Mouse (Mus musculus) neural tube, embryonic 11.5 days (tissue): ENCODE measurements at regions not wholly inside any gene's neighbourhood (a gene's known extent, or its start where the extent isn't known, plus 50 kb on each side); places are given as distances from the start of the nearest gene placed in this dataset.

ENCODE experiments used
- ATAC-seq: fragments of 200-750 bp; cut with Nextera tagmentation; 2 replicates; pipeline ENCODE4 v1.8.0; 2017; ENCODE audit warnings: moderate number of reproducible peaks, mild to moderate bottlenecking, moderate TSS enrichment, moderate library complexity; ENCODE audit not compliant: insufficient read depth, low FRiP score, low TSS enrichment
- DNase-seq: peaks from one replicate; pipeline ENCODE4 v3.0.0-alpha.2; 2015; ENCODE audit warnings: low spot score
- H3K27ac ChIP-seq: fragments of 300-500 bp; sonication (generic); 2 replicates; pipeline ENCODE4 v1.5.1; 2014; ENCODE audit warnings: low read depth, mild to moderate bottlenecking, low read length
- H3K27me3 ChIP-seq: fragments of 300-500 bp; sonication (generic); 2 replicates; pipeline ENCODE4 v1.6.1; 2014; ENCODE audit warnings: mild to moderate bottlenecking, low read length, mixed read lengths; ENCODE audit not compliant: control insufficient read depth, insufficient read depth
- H3K36me3 ChIP-seq: fragments of 300-500 bp; sonication (generic); 2 replicates; pipeline ENCODE4 v1.6.1; 2014; ENCODE audit warnings: mild to moderate bottlenecking, low read length, moderate library complexity, mixed read lengths; ENCODE audit not compliant: control insufficient read depth, insufficient read depth
- H3K4me1 ChIP-seq: fragments of 300-500 bp; sonication (generic); 2 replicates; pipeline ENCODE4 v1.6.1; 2014; ENCODE audit warnings: low read length, mixed read lengths; ENCODE audit not compliant: control insufficient read depth, insufficient read depth
- H3K4me2 ChIP-seq: fragments of 300-500 bp; sonication (generic); 2 replicates; pipeline ENCODE4 v1.6.1; 2014; ENCODE audit warnings: low read depth, mild to moderate bottlenecking, moderate library complexity
- H3K4me3 ChIP-seq: fragments of 300-500 bp; sonication (generic); 2 replicates; pipeline ENCODE4 v1.5.1; 2014; ENCODE audit warnings: low read depth, low read length
- H3K9ac ChIP-seq: fragments of 300-500 bp; sonication (generic); 2 replicates; pipeline ENCODE4 v1.6.1; 2014; ENCODE audit warnings: mild to moderate bottlenecking, low read length
- H3K9me3 ChIP-seq: fragments of 300-500 bp; sonication (generic); 2 replicates; pipeline ENCODE4 v1.6.1; 2016; ENCODE audit warnings: low read length; ENCODE audit not compliant: control insufficient read depth
- WGBS: fragments of 180-500 bp; shearing (Covaris S2); extraction: QIAGEN DNeasy Blood & Tissue Kit; methylation state at CpG from one replicate; pipeline ENCODE4 v1.1.7; 2014; 5-methylcytosine and 5-hydroxymethylcytosine counted together

DNA sequence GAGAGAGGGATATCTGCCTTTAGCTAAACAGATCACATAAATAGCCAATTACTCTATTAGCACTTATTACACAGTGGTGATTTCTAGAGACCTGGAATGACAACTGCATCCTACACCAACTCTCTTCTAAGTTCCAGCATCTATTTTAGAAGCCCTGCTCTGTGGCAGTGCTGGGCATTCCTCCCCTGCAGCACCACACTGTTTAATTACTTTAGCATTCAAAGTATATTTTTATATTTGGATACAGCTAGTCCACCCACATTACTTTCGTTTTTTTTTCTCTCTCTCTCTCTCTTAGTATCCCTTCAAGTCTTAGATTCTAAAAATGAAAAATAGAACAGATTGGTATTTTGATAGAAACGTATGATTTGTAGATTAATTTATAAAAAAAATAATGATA lies 250.1 kb downstream of the Nova1 start:
- H3K4me1 ChIP-seq = no peaks in the 10 kb centered on the region
- no peaks in the 10 kb centered on the region for H3K27me3 ChIP-seq
- H3K9ac ChIP-seq = no peak overlapping the region
- H3K9me3 ChIP-seq = no peaks in the 10 kb centered on the region
- DNase-seq (no peak), ATAC-seq (no peak)
- no peaks in the 10 kb centered on the region for H3K36me3 ChIP-seq
- H3K4me2 ChIP-seq = no peak overlapping the region
- no peak overlapping the region for H3K4me3 ChIP-seq
- whole genome bisulfite sequencing = 81% methylated on average over 2 of the region's 2 CpGs
- H3K27ac ChIP-seq = no peak overlapping the region

DNA sequence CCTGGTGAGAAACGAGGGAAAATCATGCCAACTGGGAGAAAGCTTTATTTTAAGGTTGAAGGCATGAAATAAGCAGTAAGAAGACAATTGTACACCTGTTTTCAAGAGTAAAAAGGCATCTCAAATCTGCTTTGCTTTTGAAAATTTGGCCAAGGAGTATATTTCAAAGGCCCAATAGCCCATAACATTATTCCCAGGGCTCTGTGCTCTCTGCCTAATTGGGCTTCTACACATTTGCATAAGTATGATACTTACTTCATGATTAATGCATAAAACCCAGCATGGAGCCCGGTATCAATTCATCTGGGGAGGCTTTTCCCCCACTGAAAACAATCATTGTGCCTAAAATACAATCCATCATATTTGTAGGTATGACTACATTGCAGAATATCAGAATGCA lies 252.4 kb downstream of the Nova1 start:
- ATAC-seq (no peak), DNase-seq (no peak)
- Histone ChIP-seq H3K9ac (no peak overlapping the region), H3K27me3 (no peaks in the 10 kb centered on the region), H3K36me3 (no peaks in the 10 kb centered on the region), H3K4me3 (no peak overlapping the region), H3K4me2 (no peak overlapping the region), H3K27ac (no peak overlapping the region), H3K9me3 (no peaks in the 10 kb centered on the region), H3K4me1 (no peaks in the 10 kb centered on the region)
- 68% methylated on average over 2 of the region's 2 CpGs for WGBS

DNA sequence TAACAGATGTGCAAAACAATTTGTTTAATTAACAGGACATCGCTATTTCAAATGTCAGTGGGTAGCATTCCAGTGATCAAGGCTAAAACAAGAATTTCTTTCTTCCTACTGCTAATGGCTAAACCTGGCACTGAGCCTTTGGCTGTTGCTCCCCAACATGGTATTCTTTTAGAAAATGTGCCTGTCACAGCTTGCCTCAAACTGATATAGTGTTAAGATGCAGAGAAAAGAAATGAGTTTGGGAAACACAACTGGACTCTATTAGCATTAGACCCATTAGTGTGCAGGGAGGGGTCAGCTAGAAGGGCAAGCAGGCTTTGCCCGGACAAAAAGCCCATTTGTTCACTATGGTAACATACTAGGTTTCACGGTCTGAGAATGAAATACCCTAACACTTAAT lies 297.8 kb downstream of the Nova1 start:
- WGBS = 32% methylated on average over 3 of the region's 3 CpGs
- no peaks in the 10 kb centered on the region for H3K4me1 ChIP-seq
- ATAC-seq (peak; percentile 48), DNase-seq (peak; percentile 21)
- H3K9me3 ChIP-seq = no peaks in the 10 kb centered on the region
- no peak overlapping the region for H3K27ac ChIP-seq
- H3K36me3 ChIP-seq = no peaks in the 10 kb centered on the region
- H3K4me3 ChIP-seq = no peak overlapping the region
- no peak overlapping the region for H3K9ac ChIP-seq
- H3K27me3 ChIP-seq = no peaks in the 10 kb centered on the region
- no peak overlapping the region for H3K4me2 ChIP-seq

DNA sequence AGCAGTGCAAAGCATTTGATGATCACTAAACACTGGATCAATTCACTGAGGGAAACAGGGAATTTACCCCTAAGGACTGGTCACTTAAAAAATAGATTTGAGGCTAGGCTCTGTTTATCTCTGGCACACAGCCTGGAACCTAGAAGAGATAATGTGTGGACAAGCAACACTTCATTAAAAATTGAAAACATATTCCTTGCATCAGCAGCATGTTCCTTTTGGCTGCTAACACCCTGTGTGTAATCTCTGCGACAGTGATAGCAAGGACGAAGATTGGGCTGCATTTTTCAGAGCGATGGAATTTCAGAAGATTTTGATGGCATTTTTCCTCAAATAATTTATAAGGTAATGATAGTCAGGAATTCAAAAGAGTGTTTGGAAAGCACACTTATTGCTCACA lies 310.9 kb downstream of the Nova1 start:
- Histone ChIP-seq H3K4me3 (no peak overlapping the region), H3K27me3 (no peaks in the 10 kb centered on the region), H3K27ac (no peak overlapping the region), H3K9ac (no peak overlapping the region), H3K4me2 (no peak overlapping the region), H3K9me3 (no peaks in the 10 kb centered on the region), H3K4me1 (no peaks in the 10 kb centered on the region), H3K36me3 (no peaks in the 10 kb centered on the region)
- WGBS = 94% methylated on average over 3 of the region's 3 CpGs
- ATAC-seq (no peak), DNase-seq (no peak)

DNA sequence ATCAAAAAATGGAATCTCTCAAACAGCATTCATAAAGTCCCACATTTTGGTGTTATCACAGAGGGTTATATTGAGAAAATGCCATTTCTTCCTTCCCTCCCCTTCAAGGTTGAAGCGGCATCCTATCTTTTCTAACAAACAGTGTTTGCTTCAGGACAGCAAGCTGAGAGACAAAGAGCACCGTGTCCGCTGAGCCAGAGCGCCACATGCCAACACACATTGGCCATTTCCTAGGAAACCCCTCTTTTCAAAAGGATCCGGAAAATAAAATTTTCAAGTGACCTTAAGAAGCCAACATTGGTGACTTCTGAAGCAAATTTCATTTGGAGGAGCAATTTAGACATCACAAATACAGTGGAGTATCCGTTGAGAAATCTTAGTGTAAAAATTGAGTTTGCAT lies 326.3 kb downstream of the Nova1 start:
- no peak overlapping the region for H3K4me2 ChIP-seq
- no peaks in the 10 kb centered on the region for H3K4me1 ChIP-seq
- no peak overlapping the region for H3K4me3 ChIP-seq
- H3K27me3 ChIP-seq = no peaks in the 10 kb centered on the region
- H3K9ac ChIP-seq = no peak overlapping the region
- no peaks in the 10 kb centered on the region for H3K9me3 ChIP-seq
- WGBS = 69% methylated on average over 6 of the region's 6 CpGs
- ATAC-seq (no peak), DNase-seq (peak; percentile 11)
- no peak overlapping the region for H3K27ac ChIP-seq
- H3K36me3 ChIP-seq = no peaks in the 10 kb centered on the region

DNA sequence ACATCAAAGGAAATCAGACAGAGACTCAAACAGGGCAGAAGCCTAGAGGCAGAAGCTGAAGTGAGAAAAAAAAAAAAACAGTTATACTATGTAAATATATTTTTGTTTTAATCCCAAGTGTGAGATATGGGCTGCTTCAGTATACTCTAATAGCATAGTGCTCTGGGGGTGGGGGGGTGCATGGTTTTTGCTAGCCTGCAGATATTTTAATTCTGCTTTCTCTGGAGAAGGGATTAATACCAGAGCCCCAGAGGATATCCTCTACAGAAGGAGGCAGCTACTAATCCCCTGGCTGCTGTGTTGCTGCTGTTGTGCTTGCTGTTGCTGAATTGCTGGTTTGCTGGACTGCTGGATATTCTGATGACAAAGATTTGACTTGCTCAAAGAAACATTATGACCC lies 367.8 kb downstream of the Nova1 start:
- no peak for DNase-seq
- ATAC-seq = no peak
- H3K4me1 ChIP-seq = no peaks in the 10 kb centered on the region
- H3K9ac ChIP-seq = no peak overlapping the region
- H3K4me3 ChIP-seq = no peak overlapping the region
- H3K9me3 ChIP-seq = no peaks in the 10 kb centered on the region
- H3K36me3 ChIP-seq = no peaks in the 10 kb centered on the region
- no peak overlapping the region for H3K4me2 ChIP-seq
- no peak overlapping the region for H3K27ac ChIP-seq
- H3K27me3 ChIP-seq = no peaks in the 10 kb centered on the region

DNA sequence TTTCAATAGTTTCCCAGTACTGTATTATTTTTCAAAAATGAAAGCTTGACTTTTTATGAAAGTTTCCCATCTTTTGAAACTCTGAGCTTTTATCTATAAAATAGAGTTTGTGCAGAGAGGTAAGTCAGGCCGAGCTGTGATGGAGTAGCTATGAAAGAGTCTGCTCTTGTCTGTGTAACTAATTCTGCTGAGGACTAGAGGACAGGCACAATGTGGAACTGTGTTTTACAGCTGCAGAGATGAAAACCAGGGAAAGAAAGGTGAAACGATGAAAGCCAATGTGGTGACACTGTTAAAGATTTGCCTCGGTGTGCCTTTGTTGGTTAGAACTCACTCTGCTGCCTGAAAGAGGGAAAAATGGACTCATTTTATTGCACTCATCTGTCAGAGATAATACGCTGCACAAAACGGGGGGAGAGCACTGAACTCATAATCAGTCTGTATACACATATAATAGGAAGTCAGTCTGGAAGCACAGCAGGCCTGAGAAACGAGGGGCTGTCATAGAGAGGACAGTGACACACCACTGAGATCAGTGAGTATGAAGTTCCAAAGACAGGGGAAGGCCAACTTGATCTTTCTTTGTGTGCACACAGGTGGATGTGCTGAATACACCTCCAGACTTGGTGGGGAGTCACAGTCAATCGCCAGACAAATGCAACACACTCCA lies 373.9 kb downstream of the Nova1 start:
- no peak overlapping the region for H3K4me3 ChIP-seq
- H3K27ac ChIP-seq = no peak overlapping the region

DNA sequence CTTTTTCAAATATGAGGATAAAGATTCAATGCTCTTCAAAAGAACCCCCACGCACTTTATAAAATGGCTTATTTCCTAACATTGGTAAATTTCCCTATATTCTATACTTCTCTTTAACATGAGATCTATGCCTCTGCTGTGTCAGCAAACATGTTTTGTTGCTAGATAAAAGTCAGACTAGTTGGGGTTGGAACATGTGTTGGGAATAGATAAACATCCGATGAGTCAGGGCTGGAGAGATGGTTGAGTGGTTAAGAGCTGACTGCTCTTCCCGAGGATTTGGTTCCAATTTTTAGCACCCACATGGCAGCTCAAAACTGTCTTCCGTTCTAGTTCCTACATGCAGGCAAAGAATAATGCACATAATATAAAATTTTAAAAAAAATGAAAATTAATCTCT lies 399.1 kb downstream of the Nova1 start:
- H3K9ac ChIP-seq = no peak overlapping the region
- ATAC-seq (no peak), DNase-seq (no peak)
- no peak overlapping the region for H3K27ac ChIP-seq
- no peaks in the 10 kb centered on the region for H3K27me3 ChIP-seq
- no peaks in the 10 kb centered on the region for H3K9me3 ChIP-seq
- H3K4me2 ChIP-seq = no peak overlapping the region
- H3K4me3 ChIP-seq = no peak overlapping the region
- no peaks in the 10 kb centered on the region for H3K36me3 ChIP-seq
- 83% methylated on average over 4 of the region's 4 CpGs for WGBS
- no peaks in the 10 kb centered on the region for H3K4me1 ChIP-seq

More for the DNA sequence above, 373.9 kb downstream of the Nova1 start:
- Histone ChIP-seq H3K9ac (no peak overlapping the region), H3K4me2 (no peak overlapping the region), H3K27me3 (no peaks in the 10 kb centered on the region), H3K9me3 (no peaks in the 10 kb centered on the region), H3K36me3 (no peaks in the 10 kb centered on the region), H3K4me1 (no peaks in the 10 kb centered on the region)
- 79% methylated on average over 7 of the region's 7 CpGs for whole genome bisulfite sequencing
- DNase-seq = no peak
- ATAC-seq = no peak

DNA sequence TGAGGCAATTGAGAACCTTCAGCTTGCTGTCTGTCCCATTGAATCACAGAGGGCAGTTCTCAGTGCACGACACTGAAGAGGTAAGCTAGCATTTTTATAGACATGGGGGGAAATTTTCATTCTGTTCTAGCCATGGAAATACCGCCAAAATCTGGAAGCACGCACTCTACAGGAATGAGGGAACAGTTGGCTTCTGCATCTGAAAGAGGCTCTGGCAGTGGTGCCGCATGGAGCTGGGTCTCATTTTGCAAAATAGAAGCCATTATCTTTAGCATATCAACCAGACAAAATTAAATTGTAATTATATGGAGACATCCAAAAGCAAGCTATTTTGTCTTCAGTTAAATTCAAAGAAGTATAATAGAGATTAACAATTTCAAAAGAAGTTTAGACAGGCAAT lies 399.7 kb downstream of the Nova1 start:
- no peak overlapping the region for H3K4me2 ChIP-seq
- DNase-seq (no peak), ATAC-seq (no peak)
- no peaks in the 10 kb centered on the region for H3K27me3 ChIP-seq
- H3K9me3 ChIP-seq = no peaks in the 10 kb centered on the region
- H3K4me3 ChIP-seq = no peak overlapping the region
- H3K4me1 ChIP-seq = no peaks in the 10 kb centered on the region
- H3K9ac ChIP-seq = no peak overlapping the region
- H3K36me3 ChIP-seq = no peaks in the 10 kb centered on the region
- H3K27ac ChIP-seq = no peak overlapping the region
- WGBS = 91% methylated on average over 4 of the region's 4 CpGs
